Mouse (Mus musculus) regulatory T cell (primary cell): ENCODE measurements around the gene Pam16.

ENCODE experiments used
- in situ Hi-C: fragments of 300-600 bp; cut with MboI, MseI; formaldehyde crosslinking; loops from one replicate; pipeline ENCODE4 v1.15.1; 2025; ENCODE audit warnings: high pct_unique_total_duplicates

Pam16 gene

GRCm38 (mm10) chr16:4624481-4625110 is at the start of gene Pam16:
Gene Pam16, minus strand, starts transcription at chr16:4624988.
- in situ Hi-C loops, result no loop called here

GRCm38 (mm10) chr16:4674091-4674490 is 49.3 kb upstream of the Pam16 start:
- in situ Hi-C loops, result no loop called here

GRCm38 (mm10) chr16:4670317-4670716 is 45.5 kb upstream of the Pam16 start:
- in situ Hi-C loops, result no loop called here

- in situ Hi-C loops, result loop anchor here (5.0 kb wide), 1 partner anchor 35 kb away; no protein-coding TSS in a partner anchor
These were observed 42.5 kb upstream of the Pam16 start for GRCm38 (mm10) chr16:4667190-4667808.

GRCm38 (mm10) chr16:4665726-4666125 is 40.9 kb upstream of the Pam16 start:
- in situ Hi-C loops, result loop anchor here (5.0 kb wide), 1 partner anchor 33 kb away; no protein-coding TSS in a partner anchor

- in situ Hi-C loops, result no loop called here
These were observed 39.0 kb upstream of the Pam16 start for GRCm38 (mm10) chr16:4663806-4664205.

GRCm38 (mm10) chr16:4661605-4662004 is 36.8 kb upstream of the Pam16 start:
- in situ Hi-C loops, result no loop called here

- in situ Hi-C loops, result no loop called here
These were observed 34.5 kb upstream of the Pam16 start for GRCm38 (mm10) chr16:4659326-4659725.

GRCm38 (mm10) chr16:4658781-4659245 is 34.0 kb upstream of the Pam16 start:
- in situ Hi-C loops, result no loop called here

- in situ Hi-C loops, result no loop called here
These were observed 31.8 kb upstream of the Pam16 start for GRCm38 (mm10) chr16:4656571-4657081.

- in situ Hi-C loops, result no loop called here
These were observed 31.2 kb upstream of the Pam16 start for GRCm38 (mm10) chr16:4655764-4656570.

GRCm38 (mm10) chr16:4655251-4655734 is 30.5 kb upstream of the Pam16 start:
- in situ Hi-C loops, result no loop called here

- in situ Hi-C loops, result no loop called here
These were observed 29.9 kb upstream of the Pam16 start for GRCm38 (mm10) chr16:4654706-4655105.

- in situ Hi-C loops, result no loop called here
These were observed 28.1 kb upstream of the Pam16 start for GRCm38 (mm10) chr16:4652707-4653416.

GRCm38 (mm10) chr16:4651624-4652023 is 26.8 kb upstream of the Pam16 start:
- in situ Hi-C loops, result no loop called here

GRCm38 (mm10) chr16:4651081-4651480 is 26.3 kb upstream of the Pam16 start:
- in situ Hi-C loops, result no loop called here

GRCm38 (mm10) chr16:4650161-4650560 is 25.4 kb upstream of the Pam16 start:
- in situ Hi-C loops, result no loop called here

- in situ Hi-C loops, result no loop called here
These were observed 24.9 kb upstream of the Pam16 start for GRCm38 (mm10) chr16:4649692-4650091.

GRCm38 (mm10) chr16:4649211-4649610 is 24.4 kb upstream of the Pam16 start:
- in situ Hi-C loops, result no loop called here

GRCm38 (mm10) chr16:4648416-4649023 is 23.7 kb upstream of the Pam16 start:
- in situ Hi-C loops, result no loop called here

- in situ Hi-C loops, result no loop called here
These were observed 22.9 kb upstream of the Pam16 start for GRCm38 (mm10) chr16:4647651-4648141.
